Mouse (Mus musculus): Measurements from ENCODE around the gene Gnaq.

Gnaq gene

GRCm38 (mm10) chr19:16325911-16326310, 193.3 kb downstream of the Gnaq start:
- DNase-seq, result peak; percentile 40

- no peak for DNase-seq
Measured at GRCm38 (mm10) chr19:16327401-16328073, 194.9 kb downstream of the Gnaq start.

DNA sequence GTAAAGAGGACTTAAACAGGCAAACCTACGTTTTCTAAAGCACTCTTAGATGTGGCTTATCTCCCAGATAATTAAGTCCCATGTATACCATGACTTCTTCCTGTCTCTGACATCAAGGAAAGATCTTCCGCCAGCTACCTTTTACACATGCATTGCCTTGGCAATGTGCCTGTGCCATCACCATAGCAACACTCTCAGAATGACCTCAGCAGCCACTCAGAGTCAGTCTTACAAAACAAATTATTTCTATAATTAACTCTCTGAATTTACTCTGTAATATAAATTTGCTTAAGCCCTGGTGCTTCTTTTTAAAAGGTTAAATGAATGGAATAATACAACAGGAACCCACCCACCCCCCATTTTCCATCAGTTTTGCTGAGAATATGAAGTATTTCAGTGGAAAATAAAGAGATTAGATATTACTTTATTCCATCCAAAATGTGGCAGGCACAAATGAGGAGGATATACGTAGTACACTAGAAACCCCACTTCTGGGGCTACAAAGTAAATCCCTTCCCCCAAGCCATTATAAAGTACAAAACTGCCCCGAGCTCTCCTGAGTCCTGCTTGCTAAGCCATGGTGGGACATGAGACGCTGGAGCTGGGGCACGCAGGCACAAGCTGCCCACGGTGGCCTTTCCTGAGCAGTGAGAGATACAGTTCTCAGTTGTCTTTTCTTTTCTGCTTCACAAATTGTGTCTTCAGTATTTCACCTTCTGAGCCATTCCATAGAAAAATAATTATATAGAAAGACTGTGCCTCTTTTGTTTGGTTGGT, 195.6 kb downstream of the Gnaq start:
- peak; percentile 67 for DNase-seq

DNA sequence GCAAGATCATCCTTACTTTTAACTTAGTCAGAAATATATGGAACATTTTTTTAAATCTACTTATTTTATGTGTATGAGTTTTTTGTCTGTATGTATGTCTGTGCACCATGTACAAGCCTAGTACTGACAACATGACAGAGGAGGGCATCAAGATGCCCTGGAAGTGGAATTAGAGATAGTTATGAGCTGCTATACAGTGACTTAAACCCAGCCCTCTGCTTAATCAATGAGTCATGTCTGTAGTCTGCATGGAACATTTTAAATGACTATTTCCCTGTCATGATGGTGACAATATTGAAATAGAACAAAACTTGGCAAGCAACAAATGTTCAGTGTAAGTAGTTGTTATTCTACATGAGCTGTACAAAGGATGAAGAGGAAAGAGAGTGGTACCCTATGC, 196.4 kb downstream of the Gnaq start:
- no peak for DNase-seq

GRCm38 (mm10) chr19:16329648-16330047, 197.0 kb downstream of the Gnaq start:
- no peak for DNase-seq

DNA sequence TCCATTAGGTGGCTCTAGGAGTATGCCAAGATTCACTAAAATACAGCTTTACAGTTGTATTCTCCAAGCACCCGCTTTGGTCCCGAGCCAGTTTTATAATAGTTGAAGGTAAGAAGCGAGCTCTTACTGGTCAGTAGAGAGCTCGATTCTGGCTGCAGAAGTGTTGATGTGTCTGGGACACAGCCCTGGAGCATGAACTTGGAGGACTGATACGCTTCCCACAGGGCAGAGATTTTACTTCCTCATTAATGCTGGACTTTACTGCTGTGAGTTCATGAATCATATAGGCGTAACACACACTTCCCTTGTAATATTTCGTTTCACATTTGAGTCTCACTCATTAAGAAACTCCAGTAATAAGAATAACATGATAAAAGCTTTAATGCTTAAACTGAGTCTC, 197.5 kb downstream of the Gnaq start:
- DNase-seq, result no peak

DNA sequence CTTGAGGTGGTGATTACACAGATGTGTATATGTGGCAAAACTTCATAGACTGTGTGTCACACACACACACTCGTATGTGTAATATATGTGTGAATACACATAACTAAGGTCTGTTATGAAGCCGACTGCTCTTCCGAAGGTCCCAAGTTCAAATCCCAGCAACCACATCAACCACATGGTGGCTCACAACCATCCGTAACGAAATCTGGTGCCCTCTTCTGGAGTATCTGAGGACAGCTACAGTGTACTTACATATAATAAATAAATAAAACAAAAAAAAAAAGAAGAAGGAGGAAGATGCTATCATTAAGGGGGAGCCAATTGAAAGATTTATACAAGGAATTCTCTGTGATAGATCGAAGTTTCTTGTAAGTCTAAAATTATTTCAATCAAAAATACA, 198.4 kb downstream of the Gnaq start:
- no peak for DNase-seq

DNA sequence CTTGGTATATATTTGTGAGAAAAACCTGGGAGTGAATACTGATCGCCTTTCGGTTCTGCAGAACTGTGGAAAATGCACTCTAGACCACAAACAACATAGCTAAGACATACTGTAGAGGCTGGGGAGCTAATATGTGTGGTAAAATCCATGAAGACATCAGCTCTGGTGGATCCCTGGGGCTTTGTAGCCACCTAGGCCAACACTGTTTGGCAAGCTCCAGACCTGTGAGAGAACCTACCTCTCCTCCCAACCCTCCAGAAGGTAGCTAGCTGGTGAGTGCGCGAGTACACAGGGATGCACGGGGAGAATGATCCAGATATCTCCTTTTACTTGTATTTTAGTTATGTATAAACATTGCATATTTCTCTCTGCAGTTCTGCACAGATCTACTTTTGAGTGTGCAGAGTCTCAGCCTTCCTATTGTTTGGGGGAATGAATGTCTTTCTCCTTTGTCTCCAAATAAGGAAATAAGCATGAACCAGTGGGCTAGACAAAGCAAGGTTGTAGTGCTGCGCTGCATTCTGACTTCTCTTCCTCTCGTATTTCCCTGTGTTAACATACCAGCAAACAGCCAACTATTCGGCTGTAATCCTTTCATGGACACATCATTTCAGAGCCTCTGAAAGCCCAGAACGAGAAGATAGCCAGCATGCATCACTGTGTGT, 205.4 kb downstream of the Gnaq start:
- no peak for DNase-seq

DNA sequence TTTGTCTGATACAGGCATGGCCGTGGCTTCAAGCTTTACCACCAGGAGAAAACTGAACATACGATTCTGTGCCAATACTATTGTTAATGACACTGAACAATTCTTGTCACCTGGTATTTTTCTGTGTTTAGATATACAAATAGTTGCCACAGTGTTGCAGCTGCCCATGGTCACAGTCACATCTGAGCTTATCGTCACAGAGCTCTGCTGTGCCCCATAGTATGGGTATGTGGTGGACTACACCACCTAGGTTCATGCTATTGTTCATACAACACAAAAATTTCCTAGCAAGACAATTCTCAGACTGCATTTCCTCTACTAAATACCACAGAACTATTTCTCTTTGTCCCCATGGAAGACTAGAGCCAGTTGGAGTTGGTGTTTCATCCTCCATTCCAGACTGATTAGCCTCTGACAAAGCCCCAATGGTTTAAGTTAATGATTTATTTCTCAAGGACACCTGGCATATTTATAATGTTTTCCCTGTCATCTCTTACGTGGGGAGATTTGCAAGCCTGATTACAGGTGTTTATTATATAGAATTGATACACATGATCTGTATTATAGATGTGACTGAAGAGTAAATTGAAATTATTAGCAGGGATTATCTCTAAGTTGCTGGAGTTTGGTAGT, 207.4 kb downstream of the Gnaq start:
- no peak for DNase-seq

DNA sequence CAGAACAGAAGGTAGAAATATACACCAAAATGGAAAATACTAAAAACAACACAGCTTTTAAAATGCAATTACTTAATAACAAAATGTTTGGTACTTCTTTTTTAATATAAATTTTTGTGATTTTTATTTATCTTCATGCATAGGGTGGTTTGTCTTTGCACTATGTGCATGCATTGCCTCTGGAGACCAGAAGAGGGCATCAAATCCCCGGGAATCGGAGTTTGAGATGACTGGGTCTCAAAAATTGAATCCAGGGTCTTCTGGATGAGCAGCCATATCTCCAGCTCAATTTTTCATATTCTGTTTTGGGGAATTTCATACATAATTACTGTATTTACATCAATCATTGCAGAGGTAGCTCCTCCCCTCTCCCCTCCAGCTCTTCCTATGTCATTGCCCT, 210.1 kb downstream of the Gnaq start:
- no peak for DNase-seq

- no peak for DNase-seq
Measured at GRCm38 (mm10) chr19:16345516-16345915, 212.9 kb downstream of the Gnaq start.

- no peak for DNase-seq
Measured at GRCm38 (mm10) chr19:16347037-16347436, 214.4 kb downstream of the Gnaq start.

GRCm38 (mm10) chr19:16353701-16354136, 221.1 kb downstream of the Gnaq start:
- peak; percentile 60 for DNase-seq

DNA sequence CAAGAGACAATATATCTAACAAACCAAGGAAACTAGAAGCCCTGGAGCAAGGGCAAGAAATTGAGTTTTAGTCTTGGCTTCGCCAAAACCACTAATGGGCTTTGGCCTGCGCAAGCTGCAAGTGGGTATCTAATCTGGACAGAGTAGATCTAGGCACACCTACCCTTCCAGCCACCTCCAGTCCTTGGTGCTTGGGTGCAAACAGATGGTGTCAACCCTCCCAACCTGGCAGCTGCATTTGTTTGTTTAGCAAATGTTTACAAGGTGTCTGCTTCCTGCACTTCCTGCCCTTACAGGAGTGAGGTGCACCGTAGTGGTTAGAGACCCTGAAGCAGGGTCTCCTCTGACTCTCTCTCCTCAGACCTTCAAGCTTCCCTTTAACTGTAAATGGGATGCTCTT, 225.5 kb downstream of the Gnaq start:
- DNase-seq, result no peak

DNA sequence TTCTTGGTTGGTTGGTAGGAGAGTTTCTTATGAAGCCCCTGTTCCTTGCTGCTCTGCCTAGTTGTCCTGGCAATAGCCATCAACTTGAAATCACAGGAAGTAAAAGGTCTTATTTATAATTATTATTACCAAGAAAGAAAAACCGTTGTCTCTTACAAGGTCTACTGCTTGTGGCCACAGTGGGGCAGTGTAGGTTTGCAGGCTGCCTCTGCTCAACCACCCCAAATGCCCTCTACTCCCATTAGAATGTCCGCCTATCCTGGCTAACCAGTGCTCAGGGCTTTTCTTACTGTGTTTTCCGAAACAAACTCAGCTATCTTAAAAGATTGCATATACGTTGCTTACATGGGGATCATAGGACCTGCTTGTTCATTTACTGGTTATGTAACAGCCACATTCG, 226.3 kb downstream of the Gnaq start:
- peak; percentile 67 for DNase-seq

GRCm38 (mm10) chr19:16366465-16367063, 233.9 kb downstream of the Gnaq start:
- DNase-seq, result no peak

DNA sequence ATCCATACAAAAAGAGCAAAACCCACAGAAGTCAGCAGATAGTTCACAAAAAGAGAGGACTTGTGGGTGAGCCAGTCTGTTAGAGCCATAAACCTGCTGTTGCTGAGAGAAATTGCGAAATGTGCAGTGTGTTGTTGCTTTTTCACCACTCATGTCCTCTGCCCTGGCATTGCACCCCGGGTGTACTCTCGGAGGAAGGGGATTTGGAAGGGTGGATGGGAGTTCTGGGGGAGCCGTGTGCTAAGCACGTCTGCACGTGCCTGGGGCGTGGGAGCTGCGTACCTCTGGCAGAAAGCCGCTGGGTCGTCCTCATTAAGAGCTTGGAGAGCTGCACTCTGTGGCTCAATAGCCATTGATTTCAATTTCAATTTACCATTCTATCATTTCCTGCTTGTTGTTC, 234.6 kb downstream of the Gnaq start:
- peak; percentile 28 for DNase-seq

DNA sequence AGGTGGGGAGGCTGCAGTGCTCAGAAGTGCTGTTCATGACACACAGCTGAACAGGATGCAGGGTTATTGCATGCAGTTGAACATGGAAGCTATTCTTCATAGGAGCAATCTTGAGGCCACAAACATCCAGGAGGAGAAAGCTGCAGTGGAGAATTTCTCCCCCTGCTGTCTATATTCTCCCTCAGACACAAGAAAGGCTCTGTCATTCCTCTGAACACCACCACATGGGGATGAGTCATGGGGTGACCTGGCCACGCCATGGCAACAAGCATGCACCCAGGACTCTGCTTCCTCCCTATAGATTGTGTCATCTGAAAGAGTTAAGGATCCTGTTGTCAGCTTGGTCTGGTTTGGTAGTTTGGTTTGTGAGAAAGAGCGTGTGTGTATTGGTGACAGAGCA, 239.0 kb downstream of the Gnaq start:
- DNase-seq, result no peak

DNA sequence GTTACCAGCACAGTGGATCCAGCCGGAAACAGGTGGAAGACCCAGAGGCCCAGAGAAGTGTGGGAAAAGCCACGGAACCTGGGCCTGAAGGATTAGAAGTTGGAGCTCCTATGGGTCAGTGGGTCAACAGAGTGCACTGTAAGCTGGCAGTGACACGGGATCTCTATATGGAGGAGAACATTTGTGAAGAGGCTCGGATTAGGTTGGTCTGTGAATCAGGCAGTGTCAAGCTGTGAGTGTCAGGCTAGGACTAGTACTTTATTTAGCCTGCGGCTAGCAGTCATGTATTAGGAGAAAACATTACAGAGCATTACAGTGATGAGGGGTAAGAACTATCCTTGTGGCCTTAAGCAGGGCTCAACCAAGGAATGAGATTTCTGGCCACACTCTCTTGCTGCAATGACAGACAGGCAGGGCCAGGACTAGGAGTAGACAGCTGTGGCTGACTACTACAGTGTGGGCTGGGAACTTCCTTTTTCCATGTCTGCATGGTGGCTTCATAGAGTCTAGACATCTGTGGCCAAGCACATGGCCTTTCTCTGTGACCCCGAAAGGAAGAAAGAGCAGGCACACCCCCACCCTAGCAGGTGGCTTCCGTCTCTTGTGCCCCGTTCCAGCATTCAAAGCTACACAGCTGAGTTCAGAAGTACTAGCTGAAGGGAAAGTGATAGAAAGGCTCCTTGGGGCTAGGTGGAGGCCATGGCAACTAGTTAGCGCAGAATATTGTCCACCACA, 240.3 kb downstream of the Gnaq start:
- peak; percentile 47 for DNase-seq

DNA sequence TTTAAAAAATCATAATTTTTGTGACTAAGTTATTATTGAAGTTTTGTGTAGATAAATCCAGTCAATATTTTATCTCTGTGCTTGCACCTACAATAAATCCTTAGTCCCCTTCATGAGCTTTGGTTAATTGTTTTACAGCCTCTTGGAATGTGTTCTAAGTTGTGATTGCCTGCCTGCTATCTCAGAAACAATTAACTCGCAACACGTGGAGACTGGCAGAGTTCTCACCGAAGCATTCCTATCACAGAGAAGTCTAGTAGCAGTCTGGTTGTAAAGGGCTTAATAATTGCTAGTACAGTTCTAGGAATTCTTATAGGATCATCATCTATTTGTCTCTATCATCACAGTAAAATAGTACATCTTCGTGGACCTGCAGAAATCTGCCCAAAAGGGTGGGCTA, 243.2 kb downstream of the Gnaq start:
- no peak for DNase-seq

DNA sequence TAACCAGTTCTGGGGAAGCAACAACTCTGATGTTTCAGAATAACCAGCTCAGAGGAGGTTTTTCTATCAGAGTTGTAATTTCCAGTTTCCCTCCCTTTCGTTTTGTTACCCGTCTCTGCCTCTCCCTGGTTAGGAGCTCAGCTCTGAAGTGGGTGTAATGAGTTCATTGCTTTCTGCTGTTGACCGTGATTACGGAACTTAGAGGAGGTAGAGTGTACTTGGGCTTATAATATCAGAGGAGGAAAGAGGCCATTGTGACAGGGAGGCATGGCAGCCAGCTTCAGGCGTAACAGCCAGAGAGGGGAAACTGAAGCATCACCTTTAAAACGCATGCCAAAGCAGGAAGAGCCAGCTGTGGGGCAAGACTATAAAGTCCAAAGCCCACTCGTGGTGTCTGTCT, 245.9 kb downstream of the Gnaq start:
- DNase-seq, result no peak

- DNase-seq, result no peak
Measured at GRCm38 (mm10) chr19:16379687-16380086, 247.1 kb downstream of the Gnaq start.

Measured in lung, postnatal 10 days (tissue).